Mouse (Mus musculus): ENCODE results near the gene Cyb5r2. TPM values are rescaled to one million over a fixed set of nuclear protein-coding genes. Genes with fewer than 3 reads are reported as not detected.

Gene Cyb5r2
- polyA plus RNA-seq, 1 experiment from 2014 or later, result 1.2 TPM

- H3K27ac ChIP-seq, result no peak overlapping the region
- 0 out of 2 replicates have a peak, but pooled peaks cover 6% of the 10 kb centered on the region for H3K27me3 ChIP-seq (ENCODE audit: insufficient read depth, poor library complexity, severe bottlenecking)
- no peaks in the 10 kb centered on the region for H3K4me1 ChIP-seq
- no peak for DNase-seq (ENCODE audit: low spot score)
- H3K4me3 ChIP-seq, result no peak overlapping the region
- no peaks in the 10 kb centered on the region for H3K9me3 ChIP-seq
- 11% methylated on average over 2 of the region's 2 CpGs for WGBS
- H3K36me3 ChIP-seq, result peaks cover 21% of the 10 kb centered on the region
Measured at GRCm38 (mm10) chr7:107747954-107748353, 9.9 kb downstream of the Cyb5r2 start.

DNA sequence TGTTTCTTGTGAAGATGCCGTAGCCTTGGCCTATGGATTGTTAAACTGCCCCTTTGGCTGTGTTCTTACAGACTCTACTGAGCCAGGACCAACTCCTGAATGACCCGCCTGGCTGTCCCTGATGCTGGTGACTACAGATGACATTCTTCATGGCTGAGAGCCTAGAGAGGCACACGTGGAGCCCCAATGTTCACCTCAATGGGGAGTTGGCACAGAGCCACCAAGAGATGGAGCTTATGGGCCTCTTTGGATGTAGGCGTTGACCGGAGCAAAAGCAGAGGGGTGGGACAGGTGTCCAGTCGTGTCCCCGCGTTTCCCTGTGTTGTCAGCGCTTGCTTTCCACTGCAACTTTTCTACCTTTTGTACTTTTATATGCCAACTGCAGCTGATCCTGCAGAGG lies 10.4 kb downstream of the Cyb5r2 start:
- peaks cover 24% of the 10 kb centered on the region for H3K36me3 ChIP-seq
- no peaks in the 10 kb centered on the region for H3K9me3 ChIP-seq
- no peaks in the 10 kb centered on the region for H3K4me1 ChIP-seq
- 0 out of 2 replicates have a peak, but pooled peaks cover 6% of the 10 kb centered on the region for H3K27me3 ChIP-seq (ENCODE audit: insufficient read depth, poor library complexity, severe bottlenecking)
- H3K27ac ChIP-seq, result no peak overlapping the region
- no peak overlapping the region for H3K4me3 ChIP-seq
- DNase-seq (ENCODE audit: low spot score), result no peak
- WGBS, result 87% methylated on average over 9 of the region's 9 CpGs

- DNase-seq (ENCODE audit: low spot score), result no peak
- H3K9me3 ChIP-seq, result no peaks in the 10 kb centered on the region
- H3K4me3 ChIP-seq, result no peak overlapping the region
- WGBS, result 87% methylated on average over 8 of the region's 8 CpGs
- no peak overlapping the region for H3K27ac ChIP-seq
- no peaks in the 10 kb centered on the region for H3K4me1 ChIP-seq
- H3K27me3 ChIP-seq (ENCODE audit: insufficient read depth, poor library complexity, severe bottlenecking), result 0 out of 2 replicates have a peak, but pooled peaks cover 6% of the 10 kb centered on the region
- peaks cover 29% of the 10 kb centered on the region for H3K36me3 ChIP-seq
Measured at GRCm38 (mm10) chr7:107746036-107746435, 11.8 kb downstream of the Cyb5r2 start.

DNA sequence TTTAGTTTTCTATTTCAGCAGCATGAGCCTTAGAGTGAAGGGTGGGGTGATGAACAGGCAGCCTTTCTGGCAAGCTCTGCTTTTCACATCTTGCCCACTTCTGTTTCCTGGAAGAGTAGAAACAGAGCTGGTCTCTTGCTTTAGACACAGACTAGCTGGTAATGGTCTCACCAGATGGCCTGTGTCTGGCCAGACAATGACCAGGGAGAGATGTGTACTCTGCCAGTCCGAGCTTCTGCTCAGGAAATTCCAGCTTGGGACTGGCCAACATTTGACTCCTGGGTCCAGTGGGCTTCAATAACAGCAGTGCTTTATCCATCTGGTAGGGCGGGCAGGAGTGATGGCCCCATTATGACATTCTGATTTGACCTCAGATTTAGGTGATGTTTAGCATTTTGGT lies 12.7 kb downstream of the Cyb5r2 start:
- no peak overlapping the region for H3K27ac ChIP-seq
- H3K27me3 ChIP-seq (ENCODE audit: insufficient read depth, poor library complexity, severe bottlenecking), result 0 out of 2 replicates have a peak, but pooled peaks cover 2% of the 10 kb centered on the region
- H3K36me3 ChIP-seq, result peaks cover 36% of the 10 kb centered on the region
- H3K9me3 ChIP-seq, result no peaks in the 10 kb centered on the region
- H3K4me3 ChIP-seq, result no peak overlapping the region
- WGBS, result 81% methylated on average over 2 of the region's 2 CpGs
- no peak for DNase-seq (ENCODE audit: low spot score)
- no peaks in the 10 kb centered on the region for H3K4me1 ChIP-seq

DNA sequence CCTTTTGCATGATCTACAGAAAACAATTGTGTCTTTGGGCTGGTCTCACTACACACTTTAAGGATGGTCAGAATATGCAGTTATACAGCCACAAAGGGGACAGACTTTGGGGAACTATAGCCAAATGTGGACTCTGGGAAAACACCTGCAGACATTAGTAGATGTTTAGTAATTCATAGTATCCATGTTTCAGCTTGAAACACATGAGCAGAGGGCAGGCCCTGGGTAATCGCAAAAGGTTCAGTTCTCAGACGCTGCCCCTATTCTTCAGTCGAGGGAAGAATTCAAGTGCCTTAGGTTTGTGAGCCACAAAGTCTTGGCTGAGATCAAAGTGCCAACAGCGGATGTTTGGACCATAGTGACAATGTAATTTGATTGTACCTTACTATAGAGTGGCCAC lies 13.4 kb downstream of the Cyb5r2 start:
- H3K36me3 ChIP-seq, result peaks cover 36% of the 10 kb centered on the region
- no peak overlapping the region for H3K27ac ChIP-seq
- DNase-seq (ENCODE audit: low spot score), result no peak
- 91% methylated on average over 4 of the region's 4 CpGs for WGBS
- no peaks in the 10 kb centered on the region for H3K4me1 ChIP-seq
- no peak overlapping the region for H3K4me3 ChIP-seq
- H3K9me3 ChIP-seq, result no peaks in the 10 kb centered on the region
- no peaks in the 10 kb centered on the region for H3K27me3 ChIP-seq (ENCODE audit: insufficient read depth, poor library complexity, severe bottlenecking)

- H3K9me3 ChIP-seq, result no peaks in the 10 kb centered on the region
- H3K27me3 ChIP-seq (ENCODE audit: insufficient read depth, poor library complexity, severe bottlenecking), result no peaks in the 10 kb centered on the region
- no peak overlapping the region for H3K27ac ChIP-seq
- peaks cover 39% of the 10 kb centered on the region for H3K36me3 ChIP-seq
- DNase-seq (ENCODE audit: low spot score), result no peak
- no peaks in the 10 kb centered on the region for H3K4me1 ChIP-seq
- WGBS, result 81% methylated on average over 10 of the region's 10 CpGs
- H3K4me3 ChIP-seq, result no peak overlapping the region
Measured at GRCm38 (mm10) chr7:107742963-107743465, 14.8 kb downstream of the Cyb5r2 start.

DNA sequence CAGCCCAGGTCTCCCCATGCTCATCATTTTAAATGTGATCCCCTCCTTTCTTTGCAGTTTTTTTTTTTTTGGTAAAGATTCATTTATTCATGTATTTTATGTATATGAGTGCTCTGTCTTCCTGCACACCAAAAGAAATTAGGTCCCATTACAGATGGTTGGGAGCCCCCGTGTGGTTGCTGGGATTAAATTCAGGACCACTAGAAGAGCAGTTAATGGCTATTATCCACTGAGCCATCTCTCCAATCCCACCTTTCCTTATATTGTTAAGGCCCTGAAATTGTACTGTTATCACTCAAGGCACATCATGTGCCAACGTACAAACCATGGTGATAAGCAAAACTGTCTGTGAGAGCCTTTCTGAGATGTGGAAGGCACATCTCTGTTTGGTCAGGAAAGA lies 19.1 kb downstream of the Cyb5r2 start:
- Histone ChIP-seq H3K27me3 (ENCODE audit: insufficient read depth, poor library complexity, severe bottlenecking) (no peaks in the 10 kb centered on the region), H3K4me3 (no peak overlapping the region), H3K9me3 (no peaks in the 10 kb centered on the region), H3K4me1 (no peaks in the 10 kb centered on the region), H3K27ac (no peak overlapping the region), H3K36me3 (peaks cover 26% of the 10 kb centered on the region)
- 32% methylated on average over 2 of the region's 2 CpGs for WGBS
- no peak for DNase-seq (ENCODE audit: low spot score)

GRCm38 (mm10) chr7:107733162-107733561 lies 24.7 kb downstream of the Cyb5r2 start:
- peaks cover 28% of the 10 kb centered on the region; the same call in 1 of the 2 replicates for H3K36me3 ChIP-seq
- DNase-seq (ENCODE audit: low spot score), result no peak
- WGBS, result 64% methylated on average over 2 of the region's 2 CpGs
- H3K4me3 ChIP-seq, result no peak overlapping the region
- H3K27me3 ChIP-seq (ENCODE audit: insufficient read depth, poor library complexity, severe bottlenecking), result no peaks in the 10 kb centered on the region
- no peaks in the 10 kb centered on the region for H3K4me1 ChIP-seq
- no peaks in the 10 kb centered on the region for H3K9me3 ChIP-seq
- H3K27ac ChIP-seq, result no peak overlapping the region

- H3K4me3 ChIP-seq, result no peak overlapping the region
- no peaks in the 10 kb centered on the region for H3K27me3 ChIP-seq (ENCODE audit: insufficient read depth, poor library complexity, severe bottlenecking)
- no peaks in the 10 kb centered on the region for H3K4me1 ChIP-seq
- no peak for DNase-seq (ENCODE audit: low spot score)
- 80% methylated on average over 10 of the region's 10 CpGs for WGBS
- no peak overlapping the region for H3K27ac ChIP-seq
- no peaks in the 10 kb centered on the region for H3K9me3 ChIP-seq
- peaks cover 41% of the 10 kb centered on the region for H3K36me3 ChIP-seq
Measured at GRCm38 (mm10) chr7:107730587-107730986, 27.2 kb downstream of the Cyb5r2 start.

DNA sequence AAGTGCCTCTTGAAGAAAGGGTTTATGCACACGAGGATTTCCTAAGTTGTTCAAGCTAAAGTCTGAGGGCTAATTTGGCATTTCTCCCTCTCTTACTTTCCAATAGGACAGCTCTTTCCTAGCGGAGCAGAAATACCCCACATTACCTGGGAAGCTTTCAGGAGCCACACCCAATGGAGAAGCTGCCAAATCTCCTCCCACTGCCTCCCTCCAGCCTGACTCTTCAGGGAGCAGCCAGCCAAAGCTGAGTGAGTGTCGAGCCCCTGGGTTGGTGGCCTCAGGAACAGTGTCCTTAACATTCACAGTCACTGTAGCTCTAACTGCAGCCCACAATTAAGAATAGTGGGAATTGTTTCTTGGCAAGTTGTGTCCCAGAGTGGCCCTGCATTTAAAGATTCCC lies 30.3 kb downstream of the Cyb5r2 start:
- Histone ChIP-seq H3K36me3 (peaks cover 57% of the 10 kb centered on the region), H3K9me3 (no peaks in the 10 kb centered on the region), H3K27ac (no peak overlapping the region), H3K27me3 (ENCODE audit: insufficient read depth, poor library complexity, severe bottlenecking) (no peaks in the 10 kb centered on the region), H3K4me1 (no peaks in the 10 kb centered on the region), H3K4me3 (no peak overlapping the region)
- WGBS, result 70% methylated on average over 3 of the region's 3 CpGs
- DNase-seq (ENCODE audit: low spot score), result no peak

DNA sequence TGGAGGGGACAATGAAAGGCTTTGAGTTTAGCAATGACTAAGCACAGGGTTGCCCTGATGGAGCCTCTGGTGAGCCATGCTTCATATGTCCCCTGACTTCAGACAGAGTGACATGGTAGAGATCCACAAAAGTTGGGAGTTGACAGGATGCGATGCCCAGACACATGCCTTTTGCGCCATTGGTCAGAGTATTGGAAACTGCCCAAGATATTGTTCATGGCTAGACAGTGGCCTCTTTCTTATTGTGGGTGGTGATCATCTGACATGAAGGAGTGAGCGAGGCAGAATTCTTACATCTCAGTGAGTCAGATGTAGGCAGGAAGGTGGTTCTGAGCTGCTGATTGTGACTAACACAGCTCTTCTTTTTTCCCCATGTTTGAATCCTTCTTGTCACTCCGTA lies 35.3 kb downstream of the Cyb5r2 start:
- DNase-seq (ENCODE audit: low spot score), result no peak
- peaks cover 48% of the 10 kb centered on the region for H3K36me3 ChIP-seq
- no peaks in the 10 kb centered on the region for H3K4me1 ChIP-seq
- no peaks in the 10 kb centered on the region for H3K9me3 ChIP-seq
- WGBS, result 84% methylated on average over 4 of the region's 4 CpGs
- H3K4me3 ChIP-seq, result no peak overlapping the region
- H3K27ac ChIP-seq, result no peak overlapping the region
- H3K27me3 ChIP-seq (ENCODE audit: insufficient read depth, poor library complexity, severe bottlenecking), result no peaks in the 10 kb centered on the region

DNA sequence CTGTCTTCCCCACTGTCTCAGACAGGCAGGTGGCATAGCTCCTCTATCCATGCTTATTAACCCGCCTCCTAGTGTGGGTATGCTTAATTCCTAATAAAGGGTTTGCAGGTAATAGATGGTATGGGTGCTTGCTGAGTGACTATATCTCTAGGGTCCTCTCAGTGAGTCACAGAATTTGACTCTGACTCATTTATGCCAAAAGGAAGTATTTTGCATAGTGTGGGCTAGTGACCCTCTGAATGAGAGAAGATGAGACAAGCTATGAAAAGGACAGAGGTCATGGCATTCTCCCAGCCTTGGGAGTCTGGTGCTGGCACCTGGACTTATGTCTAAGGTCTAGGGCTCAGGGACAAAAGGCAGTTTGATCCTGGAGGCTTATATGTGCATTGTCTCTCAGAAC lies 37.1 kb downstream of the Cyb5r2 start:
- WGBS, result 79% methylated on average over 1 of the region's 1 CpGs
- Histone ChIP-seq H3K36me3 (peaks cover 43% of the 10 kb centered on the region), H3K27me3 (ENCODE audit: insufficient read depth, poor library complexity, severe bottlenecking) (no peaks in the 10 kb centered on the region), H3K9me3 (no peaks in the 10 kb centered on the region), H3K4me3 (no peak overlapping the region), H3K27ac (no peak overlapping the region), H3K4me1 (no peaks in the 10 kb centered on the region)
- no peak for DNase-seq (ENCODE audit: low spot score)

DNA sequence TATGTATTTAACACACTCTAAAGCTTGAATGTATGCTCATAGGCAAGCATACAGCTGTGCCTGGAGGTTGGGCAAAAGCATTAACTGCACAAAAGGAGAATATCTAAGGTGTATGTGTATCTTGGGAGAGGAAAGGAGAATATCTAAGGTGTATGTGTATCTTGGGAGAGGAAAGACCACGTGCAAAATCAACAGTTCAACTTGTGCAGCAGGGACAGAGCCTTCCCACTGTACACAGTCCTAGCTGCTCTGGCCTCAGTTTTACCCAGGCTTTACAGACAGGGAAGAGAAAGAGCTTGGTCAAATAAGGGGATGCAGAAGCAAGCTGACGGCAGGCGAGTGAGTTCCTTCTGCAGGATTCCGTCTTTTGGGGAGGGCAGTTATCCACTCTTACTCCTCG lies 43.8 kb downstream of the Cyb5r2 start:
- 79% methylated on average over 5 of the region's 5 CpGs for WGBS
- no peak for DNase-seq (ENCODE audit: low spot score)
- Histone ChIP-seq H3K27me3 (ENCODE audit: insufficient read depth, poor library complexity, severe bottlenecking) (no peaks in the 10 kb centered on the region), H3K27ac (no peak overlapping the region), H3K4me1 (no peaks in the 10 kb centered on the region), H3K36me3 (no peaks in the 10 kb centered on the region; the same call in 1 of the 2 replicates), H3K9me3 (no peaks in the 10 kb centered on the region), H3K4me3 (no peak overlapping the region)

DNA sequence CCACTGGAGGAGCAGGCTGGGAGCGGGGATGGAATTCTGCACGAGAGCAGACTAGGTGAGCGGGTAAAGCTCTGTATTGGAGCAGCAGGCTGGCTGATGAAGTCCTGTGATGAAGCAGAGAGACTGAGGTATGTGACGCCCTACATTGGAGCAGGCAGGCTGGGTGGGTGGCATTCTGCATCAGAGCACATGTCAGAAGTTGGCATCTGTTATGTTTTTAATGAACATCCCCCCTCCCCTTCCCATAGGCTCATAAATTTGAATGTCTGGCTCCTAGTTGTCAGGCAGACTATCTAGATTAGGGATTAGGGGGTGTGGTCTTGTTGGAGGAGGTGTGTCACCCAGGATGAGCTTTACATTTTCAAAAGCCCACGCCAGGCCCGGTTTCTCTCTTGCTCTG lies 45.1 kb downstream of the Cyb5r2 start:
- H3K4me3 ChIP-seq, result no peak overlapping the region
- no peak for DNase-seq (ENCODE audit: low spot score)
- WGBS, result 64% methylated on average over 6 of the region's 6 CpGs

More for the DNA sequence above, 45.1 kb downstream of the Cyb5r2 start:
- Histone ChIP-seq H3K4me1 (peaks cover 10% of the 10 kb centered on the region; the same call in 1 of the 2 replicates), H3K36me3 (no peaks in the 10 kb centered on the region), H3K27ac (no peak overlapping the region), H3K9me3 (no peaks in the 10 kb centered on the region), H3K27me3 (ENCODE audit: insufficient read depth, poor library complexity, severe bottlenecking) (no peaks in the 10 kb centered on the region)
